Mouse (Mus musculus) thymus, adult 2 months (tissue): ENCODE measurements at regions not wholly inside any gene's neighbourhood (a gene's known extent, or its start where the extent isn't known, plus 50 kb on each side); places are given as distances from the start of the nearest gene placed in this dataset.

Experiments
- DNase-seq: peaks from one replicate; pipeline ENCODE4 v3.0.0; 2021
- H3K27ac ChIP-seq: fragments of 200-500 bp; 2 replicates; pipeline ENCODE4 v1.5.1; 2012; ENCODE audit warnings: low read length, control low read depth; ENCODE audit not compliant: control insufficient read depth, insufficient read depth
- H3K27me3 ChIP-seq: fragments of 200-500 bp; 2 replicates; pipeline ENCODE4 v1.6.1; 2012; ENCODE audit warnings: mild to moderate bottlenecking, low read length, moderate library complexity, mixed read lengths; ENCODE audit not compliant: control insufficient read depth, insufficient read depth
- H3K36me3 ChIP-seq: fragments of 200-500 bp; 2 replicates; pipeline ENCODE4 v1.6.1; 2012; ENCODE audit warnings: mild to moderate bottlenecking, low read length, moderate library complexity; ENCODE audit not compliant: control insufficient read depth, insufficient read depth
- H3K4me1 ChIP-seq: fragments of 200-500 bp; replicated peaks from 2 replicates; pipeline ENCODE4 v1.6.1; 2012; ENCODE audit warnings: low read length; ENCODE audit not compliant: control insufficient read depth, insufficient read depth
- H3K4me3 ChIP-seq: fragments of 200-500 bp; 2 replicates; pipeline ENCODE4 v1.5.1; 2012; ENCODE audit warnings: mild to moderate bottlenecking, low read length, control low read depth, moderate library complexity; ENCODE audit not compliant: control insufficient read depth, insufficient read depth
- CTCF ChIP-seq: fragments of 200-500 bp; IDR thresholded peaks from 2 replicates; pipeline ENCODE4 v1.5.1; 2012; ENCODE audit warnings: mild to moderate bottlenecking, control low read depth, low read length, moderate library complexity, borderline replicate concordance; ENCODE audit not compliant: control insufficient read depth, poor library complexity, insufficient read depth; ENCODE audit errors: extremely low read depth
- POLR2A ChIP-seq: fragments of 200-500 bp; IDR thresholded peaks from 2 replicates; pipeline ENCODE4 v1.6.1; 2012; ENCODE audit warnings: mild to moderate bottlenecking, low read length, control low read depth, moderate library complexity; ENCODE audit not compliant: control insufficient read depth, poor library complexity, insufficient read depth; ENCODE audit errors: extremely low read depth
- WGBS: fragments of 180-500 bp; shearing (Covaris S2); methylation state at CpG from one replicate; pipeline ENCODE4 v1.1.7; 2018; 5-methylcytosine and 5-hydroxymethylcytosine counted together

DNA sequence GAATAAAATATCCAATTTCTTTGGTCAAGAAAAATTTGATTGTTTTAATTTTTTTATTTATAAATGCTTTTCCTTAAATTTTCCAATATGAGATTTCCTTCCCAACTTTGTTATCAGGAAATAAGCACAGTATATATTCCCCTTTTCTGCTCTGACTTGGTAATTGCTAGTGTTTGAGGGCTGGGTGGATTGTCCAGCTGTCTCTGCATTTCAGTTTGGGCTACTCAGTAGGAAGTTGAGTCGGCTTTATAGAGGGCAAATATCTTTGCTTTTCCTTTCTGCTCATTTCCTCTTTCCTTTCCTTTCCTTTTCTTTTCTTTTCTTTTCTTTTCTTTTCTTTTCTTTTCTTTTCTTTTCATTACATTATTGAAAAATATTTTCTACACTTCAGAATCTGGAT is 329.1 kb downstream of the Klf5 start:
- Histone ChIP-seq H3K4me3 (no peak overlapping the region), H3K27ac (no peak overlapping the region), H3K4me1 (no peaks in the 10 kb centered on the region), H3K27me3 (no peaks in the 10 kb centered on the region), H3K36me3 (no peaks in the 10 kb centered on the region)
- no peak for TF ChIP-seq POLR2A
- no peak for TF ChIP-seq CTCF
- 71% methylated on average over 1 of the region's 1 CpGs for WGBS
- DNase-seq, result no peak

DNA sequence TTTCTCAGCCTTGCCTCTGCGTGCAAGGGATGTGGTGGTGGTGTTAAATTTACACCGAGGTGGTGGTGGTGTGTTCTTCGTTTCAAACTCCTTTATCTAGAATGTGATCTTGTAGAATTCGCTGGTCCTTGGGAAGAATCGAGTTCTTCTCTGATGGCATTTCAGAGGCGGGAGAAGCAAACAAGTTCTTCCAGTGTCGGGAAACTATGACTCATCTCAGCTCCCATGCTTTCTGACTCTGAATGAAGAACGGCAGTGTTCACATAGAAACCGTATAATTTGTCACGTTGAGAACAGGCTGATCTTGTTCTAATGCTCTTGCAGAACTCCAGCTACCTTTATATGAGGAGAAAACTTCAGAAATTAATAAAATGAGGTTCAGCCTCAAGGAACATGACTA is 332.6 kb downstream of the Klf5 start:
- no peak overlapping the region for H3K4me3 ChIP-seq
- H3K27ac ChIP-seq, result no peak overlapping the region
- no peaks in the 10 kb centered on the region for H3K4me1 ChIP-seq
- TF ChIP-seq POLR2A, result no peak
- TF ChIP-seq CTCF, result no peak
- H3K27me3 ChIP-seq, result no peaks in the 10 kb centered on the region
- DNase-seq, result no peak
- H3K36me3 ChIP-seq, result no peaks in the 10 kb centered on the region
- WGBS, result 32% methylated on average over 10 of the region's 10 CpGs

GRCm38 (mm10) chr14:99632444-99632843 is 334.0 kb downstream of the Klf5 start:
- H3K27ac ChIP-seq, result no peak overlapping the region
- H3K27me3 ChIP-seq, result no peaks in the 10 kb centered on the region
- WGBS, result 91% methylated on average over 4 of the region's 4 CpGs
- no peak for DNase-seq
- H3K36me3 ChIP-seq, result no peaks in the 10 kb centered on the region
- no peak for TF ChIP-seq POLR2A
- TF ChIP-seq CTCF, result no peak
- H3K4me1 ChIP-seq, result no peaks in the 10 kb centered on the region
- H3K4me3 ChIP-seq, result no peak overlapping the region

DNA sequence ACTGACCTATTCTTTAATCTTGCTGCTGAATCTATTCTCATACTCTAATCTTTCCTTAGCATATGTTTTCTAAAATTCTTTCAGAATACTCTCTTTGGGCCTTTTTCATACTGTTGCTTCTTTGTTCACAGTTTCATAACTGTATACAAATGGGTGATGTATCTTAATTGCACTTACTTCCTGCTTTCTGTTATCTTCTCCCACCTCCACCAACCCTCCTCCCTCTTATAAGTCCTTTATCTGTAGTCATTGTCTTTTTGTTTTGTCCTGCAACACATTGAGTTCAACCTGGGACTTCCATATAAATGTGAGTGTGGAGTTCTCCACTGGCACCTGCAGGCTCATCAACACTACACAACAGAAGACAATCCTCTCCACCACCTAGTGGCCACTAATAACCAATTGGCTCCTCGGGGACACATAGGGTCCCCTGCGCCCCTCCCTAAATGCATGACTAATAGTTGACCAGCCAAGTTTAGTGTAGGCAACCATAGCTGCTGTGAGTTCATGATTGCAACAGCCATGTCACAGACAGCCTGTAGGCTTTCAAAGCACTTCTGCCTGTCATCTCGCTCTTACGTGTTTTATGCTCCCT is 337.2 kb downstream of the Klf5 start:
- TF ChIP-seq POLR2A, result no peak
- TF ChIP-seq CTCF, result no peak
- WGBS, result 90% methylated on average over 4 of the region's 4 CpGs
- Histone ChIP-seq H3K36me3 (no peaks in the 10 kb centered on the region), H3K27ac (no peak overlapping the region), H3K4me1 (no peaks in the 10 kb centered on the region), H3K4me3 (no peak overlapping the region), H3K27me3 (no peaks in the 10 kb centered on the region)
- no peak for DNase-seq

DNA sequence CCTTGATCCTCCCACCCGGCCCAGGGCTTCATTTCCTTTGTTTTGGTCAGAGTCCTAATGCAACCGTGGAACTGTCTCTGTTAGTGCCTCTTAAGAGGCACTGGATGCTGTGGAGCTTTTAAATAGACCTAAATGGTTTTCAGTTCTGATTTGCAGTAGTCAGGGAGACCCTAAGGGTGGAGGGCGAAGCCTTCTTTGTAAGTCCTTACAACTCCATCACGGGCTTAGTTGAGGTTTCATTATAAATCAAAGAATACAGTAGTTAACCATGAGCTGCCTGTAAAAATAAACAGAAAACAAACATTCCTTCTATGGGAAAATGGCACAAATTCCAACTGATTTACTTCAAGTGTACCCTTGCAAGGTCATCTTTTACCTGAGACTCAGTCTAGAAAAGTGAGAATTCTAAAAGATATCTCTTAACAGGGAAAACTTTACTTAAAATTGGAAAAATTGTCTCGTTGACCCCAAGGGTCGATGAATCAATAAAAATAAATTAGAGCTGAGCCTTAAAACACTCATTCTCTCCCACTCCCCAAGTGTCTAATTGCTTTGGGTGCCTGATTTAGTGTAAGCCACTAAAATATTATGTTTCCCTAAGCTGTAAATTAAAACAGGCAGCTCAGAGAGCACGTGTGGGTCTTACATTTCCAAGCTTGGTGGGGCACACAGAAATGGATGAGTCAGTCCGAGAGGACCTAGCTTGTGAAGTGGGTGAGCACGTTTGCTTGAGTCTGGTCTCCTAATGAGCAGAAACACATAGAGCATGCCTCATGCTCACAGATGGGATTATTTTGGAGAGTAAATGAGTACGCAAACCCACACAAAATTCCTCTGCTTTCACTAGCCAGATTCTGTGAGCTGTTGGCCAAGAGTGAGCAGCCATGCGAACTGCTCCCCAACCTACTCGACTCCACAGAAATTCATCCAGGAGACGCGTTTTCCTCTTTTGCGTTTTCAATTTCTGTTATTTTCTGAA is 343.3 kb downstream of the Klf5 start:
- Histone ChIP-seq H3K27ac (no peak overlapping the region), H3K36me3 (no peaks in the 10 kb centered on the region), H3K27me3 (no peaks in the 10 kb centered on the region), H3K4me3 (no peak overlapping the region), H3K4me1 (no peaks in the 10 kb centered on the region)
- no peak for DNase-seq
- TF ChIP-seq CTCF (no peak), POLR2A (no peak)
- WGBS, result 88% methylated on average over 15 of the region's 15 CpGs

GRCm38 (mm10) chr14:99646323-99646722 is 347.8 kb downstream of the Klf5 start:
- Histone ChIP-seq H3K27ac (no peak overlapping the region), H3K4me3 (no peak overlapping the region), H3K36me3 (no peaks in the 10 kb centered on the region), H3K27me3 (no peaks in the 10 kb centered on the region), H3K4me1 (no peaks in the 10 kb centered on the region)
- no peak for DNase-seq
- 92% methylated on average over 3 of the region's 3 CpGs for WGBS
- TF ChIP-seq POLR2A (no peak), CTCF (no peak)

DNA sequence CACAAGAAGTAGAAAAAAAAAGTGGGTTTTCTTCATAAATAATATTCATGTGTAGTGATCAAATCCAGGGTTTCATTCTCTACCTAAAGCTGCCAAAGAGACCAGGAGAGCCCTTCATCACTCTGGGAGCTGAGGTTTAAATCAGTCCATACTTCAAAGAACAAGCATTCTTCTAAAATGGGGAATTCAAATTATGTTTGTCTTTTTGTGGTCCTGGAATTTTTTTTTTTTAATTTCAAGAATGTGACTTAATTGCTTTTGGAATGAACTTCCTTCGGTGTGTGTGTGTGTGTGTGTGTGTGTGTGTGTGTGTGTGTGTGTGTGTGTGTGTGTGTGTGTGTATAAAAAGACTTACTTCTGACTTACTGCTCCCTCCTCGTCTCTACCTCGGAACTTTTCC is 375.9 kb downstream of the Klf5 start:
- Histone ChIP-seq H3K4me1 (no peaks in the 10 kb centered on the region), H3K27me3 (no peaks in the 10 kb centered on the region), H3K27ac (no peak overlapping the region), H3K36me3 (no peaks in the 10 kb centered on the region), H3K4me3 (no peak overlapping the region)
- TF ChIP-seq POLR2A (no peak), CTCF (no peak)
- WGBS, result 94% methylated on average over 3 of the region's 3 CpGs
- DNase-seq, result no peak
